Mouse (Mus musculus): ENCODE data around the gene Dqx1. TPM values are rescaled to one million over a fixed set of nuclear protein-coding genes. Genes with fewer than 3 reads are reported as not detected.

Gene Dqx1
- total and polyA plus RNA-seq, 2 experiments from 2014 or later, result 0.05 to 0.13 TPM

- DNase-seq, result no peak
- Histone ChIP-seq H3K4me3 (ENCODE audit: low read depth, low read length) (peak overlapping the region; percentile 66), H3K4me2 (ENCODE audit: low read depth) (peak overlapping the region; percentile 99), H3K27me3 (ENCODE audit: insufficient read depth, low read length) (no peaks in the 10 kb centered on the region), H3K4me1 (ENCODE audit: insufficient read depth) (peaks cover 12% of the 10 kb centered on the region; the same call in 1 of the 2 replicates), H3K27ac (ENCODE audit: low read depth, low read length) (peak overlapping the region; percentile 35; the same call in 1 of the 2 replicates), H3K9me3 (ENCODE audit: low read length) (no peaks in the 10 kb centered on the region), H3K9ac (peak overlapping the region; percentile 76), H3K36me3 (ENCODE audit: insufficient read depth) (no peaks in the 10 kb centered on the region; the same call in 1 of the 2 replicates)
- TF ChIP-seq CTCF (IDR thresholded peaks at IDR 0.05; ENCODE audit: low read depth), result no peak
- 50% methylated on average over 11 of the region's 11 CpGs for WGBS
- ATAC-seq, result no peak
These were observed 45.5 kb downstream of the Dqx1 start for GRCm38 (mm10) chr6:83103130-83103650.

DNA sequence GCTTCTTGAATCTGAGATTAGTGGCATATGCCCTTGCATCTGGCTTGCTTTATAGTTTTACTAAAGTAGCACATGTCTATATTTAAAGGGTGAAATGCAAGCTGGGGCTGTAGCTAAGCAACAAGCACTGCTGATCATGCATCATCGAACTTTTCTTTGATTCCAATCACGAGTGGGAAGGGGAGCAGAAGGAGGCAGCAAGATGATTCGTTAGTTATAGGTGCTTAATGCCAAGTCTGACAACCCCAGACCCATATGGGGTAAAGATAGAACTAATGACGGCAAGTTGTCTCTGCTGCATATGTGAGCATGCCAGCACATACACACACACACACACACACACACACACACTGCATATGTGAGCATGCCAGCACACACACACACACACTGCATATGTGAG lies 46.5 kb downstream of the Dqx1 start:
- Histone ChIP-seq H3K36me3 (ENCODE audit: insufficient read depth) (no peaks in the 10 kb centered on the region; the same call in 1 of the 2 replicates), H3K4me3 (ENCODE audit: low read depth, low read length) (no peak overlapping the region), H3K4me2 (ENCODE audit: low read depth) (no peak overlapping the region), H3K27me3 (ENCODE audit: insufficient read depth, low read length) (no peaks in the 10 kb centered on the region), H3K27ac (ENCODE audit: low read depth, low read length) (no peak overlapping the region), H3K9ac (no peak overlapping the region), H3K9me3 (ENCODE audit: low read length) (no peaks in the 10 kb centered on the region), H3K4me1 (ENCODE audit: insufficient read depth) (peaks cover 17% of the 10 kb centered on the region; the same call in 1 of the 2 replicates)
- ATAC-seq (peak; percentile 65), DNase-seq (peak; percentile 73)
- WGBS, result 36% methylated on average over 4 of the region's 4 CpGs
- TF ChIP-seq CTCF (IDR thresholded peaks at IDR 0.05; ENCODE audit: low read depth), result no peak

DNA sequence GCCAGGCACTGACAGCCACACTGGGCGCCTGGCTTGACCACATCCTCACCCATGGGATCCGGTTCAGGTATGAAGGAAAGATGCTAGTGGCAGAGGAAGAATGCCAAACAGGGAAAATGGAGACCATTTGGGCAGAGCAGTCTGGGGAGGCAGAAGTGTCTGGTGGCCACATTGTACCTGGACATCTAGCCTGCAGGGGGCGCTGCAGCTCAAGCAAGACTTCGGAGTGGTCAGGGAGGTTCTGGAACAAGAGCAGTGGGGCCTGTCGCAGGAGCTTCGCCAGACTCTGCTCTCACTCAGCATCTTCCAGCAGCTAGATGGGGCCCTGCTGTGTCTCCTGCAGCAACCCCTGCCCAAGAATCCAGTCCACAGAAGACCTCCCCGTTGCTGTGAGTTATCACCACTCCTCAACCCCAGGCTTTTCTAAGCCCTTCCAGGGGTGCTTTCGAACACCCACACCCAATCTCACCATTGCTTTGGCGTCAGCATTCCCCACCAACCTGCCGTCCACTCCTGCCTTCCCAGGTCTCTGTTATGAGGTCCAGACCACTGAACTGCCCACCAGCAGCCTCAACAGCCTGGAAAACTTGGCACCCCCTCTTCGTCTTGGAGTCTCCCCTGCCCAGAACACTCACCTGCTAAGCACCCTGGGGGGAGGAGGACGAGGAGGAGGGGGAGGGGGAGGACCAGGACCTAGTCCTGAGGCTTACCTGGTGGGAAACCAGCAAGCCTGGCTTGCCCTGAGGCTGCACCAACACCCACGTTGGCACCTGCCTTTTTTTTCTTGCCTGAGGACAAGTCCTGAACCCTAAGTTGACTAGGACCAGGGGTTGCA lies 50.1 kb downstream of the Dqx1 start:
- peak; percentile 75 for TF ChIP-seq CTCF (IDR thresholded peaks at IDR 0.05; ENCODE audit: low read depth)
- H3K9ac ChIP-seq, result peak overlapping the region; percentile 89; the same call in 1 of the 2 replicates
- no peak for ATAC-seq

GRCm38 (mm10) chr6:83108762-83109668 lies 51.4 kb downstream of the Dqx1 start, which contains the start of gene Mrpl53:
Mrpl53 (plus strand) TSS chr6:83109040.
- peak within 1 kb of the TSS; percentile 89 for H3K9ac ChIP-seq
- peak; percentile 85 for ATAC-seq
- no peaks in the 10 kb centered on the region; the same call in 1 of the 2 replicates for H3K36me3 ChIP-seq (ENCODE audit: insufficient read depth)
- H3K27me3 ChIP-seq (ENCODE audit: insufficient read depth, low read length), result no peaks in the 10 kb centered on the region
- H3K9me3 ChIP-seq (ENCODE audit: low read length), result no peaks in the 10 kb centered on the region
- H3K4me2 ChIP-seq (ENCODE audit: low read depth), result peak within 1 kb of the TSS; percentile 90
- H3K4me1 ChIP-seq (ENCODE audit: insufficient read depth), result peaks cover 9% of the 10 kb centered on the region; the same call in 1 of the 2 replicates
- H3K4me3 ChIP-seq (ENCODE audit: low read depth, low read length), result peak within 1 kb of the TSS; percentile 80
- TF ChIP-seq CTCF (IDR thresholded peaks at IDR 0.05; ENCODE audit: low read depth), result no peak
- WGBS, result under 1% methylated on average over 76 of the region's 76 CpGs
- H3K27ac ChIP-seq (ENCODE audit: low read depth, low read length), result peak within 1 kb of the TSS; percentile 88
- DNase-seq, result peak; percentile 83

More for the DNA sequence above, 50.1 kb downstream of the Dqx1 start:
- Histone ChIP-seq H3K36me3 (ENCODE audit: insufficient read depth) (no peaks in the 10 kb centered on the region; the same call in 1 of the 2 replicates), H3K27me3 (ENCODE audit: insufficient read depth, low read length) (no peaks in the 10 kb centered on the region), H3K4me3 (ENCODE audit: low read depth, low read length) (peak overlapping the region; percentile 80; the same call in 1 of the 2 replicates), H3K9me3 (ENCODE audit: low read length) (no peaks in the 10 kb centered on the region), H3K4me1 (ENCODE audit: insufficient read depth) (peaks cover 12% of the 10 kb centered on the region; the same call in 1 of the 2 replicates), H3K4me2 (ENCODE audit: low read depth) (peak overlapping the region; percentile 90), H3K27ac (ENCODE audit: low read depth, low read length) (peak overlapping the region; percentile 88; the same call in 1 of the 2 replicates)
- WGBS, result 36% methylated on average over 13 of the region's 13 CpGs
- DNase-seq, result peak; percentile 54

DNA sequence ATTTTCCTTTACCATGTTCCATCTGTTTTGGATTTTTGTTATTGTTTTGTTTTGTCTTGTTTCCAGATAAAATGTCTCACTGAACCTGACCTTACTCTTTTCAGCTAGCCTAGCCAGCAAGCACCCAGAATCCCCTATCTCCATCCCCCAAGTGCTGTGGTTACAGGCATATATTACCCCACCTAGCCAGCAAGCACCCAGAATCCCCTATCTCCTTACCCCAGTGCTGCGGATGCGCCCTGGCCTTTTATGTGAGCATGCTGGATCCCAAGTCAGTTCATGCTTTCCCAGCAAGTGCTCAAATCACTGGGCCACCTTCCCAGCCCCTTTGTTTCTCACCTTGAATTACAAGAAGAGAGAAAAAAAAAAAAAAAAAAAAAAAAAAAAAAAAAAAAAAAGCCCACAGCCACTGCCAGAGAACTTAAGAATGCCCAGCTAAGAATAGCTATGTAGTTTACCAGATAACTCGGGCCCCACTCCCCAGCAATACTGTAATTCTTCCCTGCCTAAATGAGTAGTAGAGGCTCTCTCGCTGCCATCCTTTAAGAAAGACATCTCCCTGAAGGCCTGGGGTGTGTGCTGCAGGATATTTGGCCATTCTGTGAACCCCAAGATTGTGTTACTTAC lies 54.0 kb downstream of the Dqx1 start:
- Histone ChIP-seq H3K27me3 (ENCODE audit: insufficient read depth, low read length) (no peaks in the 10 kb centered on the region), H3K27ac (ENCODE audit: low read depth, low read length) (no peak overlapping the region), H3K9ac (no peak overlapping the region), H3K36me3 (ENCODE audit: insufficient read depth) (no peaks in the 10 kb centered on the region; the same call in 1 of the 2 replicates), H3K4me3 (ENCODE audit: low read depth, low read length) (no peak overlapping the region), H3K9me3 (ENCODE audit: low read length) (no peaks in the 10 kb centered on the region), H3K4me2 (ENCODE audit: low read depth) (no peak overlapping the region), H3K4me1 (ENCODE audit: insufficient read depth) (peaks cover 9% of the 10 kb centered on the region; the same call in 1 of the 2 replicates)
- TF ChIP-seq CTCF (IDR thresholded peaks at IDR 0.05; ENCODE audit: low read depth), result no peak
- 91% methylated on average over 4 of the region's 4 CpGs for WGBS
- no peak for ATAC-seq
- no peak for DNase-seq
